Mouse (Mus musculus): Measurements from ENCODE around the gene Dnajc2. TPM values are rescaled to one million over a fixed set of nuclear protein-coding genes. Genes with fewer than 3 reads are reported as not detected.

Gene Dnajc2
- total and polyA plus RNA-seq, 3 experiments, result 4.9 to 21.5 (median 20.9) TPM

DNA sequence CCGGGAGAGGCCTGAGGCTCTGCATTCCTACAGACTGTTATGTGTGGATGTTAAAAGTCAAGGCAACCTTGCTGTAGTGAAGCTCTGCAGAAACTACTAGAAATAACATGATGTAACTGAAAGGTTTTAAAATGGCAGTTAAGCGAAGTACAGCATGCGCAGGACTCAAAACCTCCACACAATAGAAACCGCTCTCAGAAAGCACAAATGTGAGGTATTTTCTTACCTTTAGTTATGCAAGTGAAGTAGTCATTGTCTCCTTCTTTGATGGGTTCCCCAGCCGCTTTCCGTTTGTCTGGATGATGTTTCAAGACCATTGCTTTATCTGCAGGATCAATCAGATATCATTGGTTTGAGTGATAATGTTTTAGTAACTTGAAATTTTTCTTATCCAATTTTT, 8.6 kb downstream of the Dnajc2 start:
- intact Hi-C loops (cut with DNase I), result no loop called here
- no peak for DNase-seq
- H3K36me3 ChIP-seq (ENCODE audit: control insufficient read depth, insufficient read depth, low read length), result no peaks in the 10 kb centered on the region; the same call in none of the 2 replicates

DNA sequence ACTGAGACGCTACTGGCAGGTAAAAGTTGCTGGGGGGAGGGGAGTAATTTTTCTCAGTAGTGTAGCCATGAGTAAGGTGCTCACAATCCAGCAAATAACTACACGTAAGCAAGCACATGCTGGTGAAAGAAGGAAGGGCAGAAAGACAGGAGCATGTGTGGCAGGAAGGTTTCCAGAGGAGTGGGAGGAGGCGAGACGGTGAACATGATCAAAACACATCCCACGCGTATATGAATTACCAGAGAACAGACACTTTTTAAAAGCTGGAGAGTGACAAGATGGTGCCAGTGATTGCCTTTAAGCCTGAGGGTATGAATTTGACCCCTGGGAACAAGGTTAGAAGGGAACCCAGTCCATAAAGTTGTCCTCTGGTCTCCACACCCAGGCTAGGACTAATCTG, 15.2 kb downstream of the Dnajc2 start:
- Histone ChIP-seq H3K9ac (ENCODE audit: low read depth, low read length) (no peak overlapping the region), H3K79me2 (replicated peaks; ENCODE audit: control insufficient read depth, insufficient read depth, low read length) (no peaks in the 10 kb centered on the region), H3K4me3 (no peak overlapping the region), H3K36me3 (ENCODE audit: control insufficient read depth, insufficient read depth, low read length) (no peaks in the 10 kb centered on the region; the same call in 1 of the 2 replicates), H3K4me1 (ENCODE audit: control insufficient read depth, insufficient read depth, low read length) (no peaks in the 10 kb centered on the region), H3K27ac (no peak overlapping the region), H3K27me3 (ENCODE audit: control insufficient read depth, insufficient read depth, low read length) (no peaks in the 10 kb centered on the region)
- DNase-seq, result no peak
- 91% methylated on average over 6 of the region's 6 CpGs for WGBS
- intact Hi-C loops (cut with DNase I), result no loop called here
- no peak for TF ChIP-seq CTCF (IDR thresholded peaks at IDR 0.05)
- TF ChIP-seq POLR2A (IDR thresholded peaks at IDR 0.05; ENCODE audit: insufficient read depth, low read depth, low read length), result no peak
- no peak for TF ChIP-seq EP300 (IDR thresholded peaks at IDR 0.05; ENCODE audit: insufficient read depth, low read depth, low read length)

More for the DNA sequence above, 8.6 kb downstream of the Dnajc2 start:
- Histone ChIP-seq H3K4me1 (ENCODE audit: control insufficient read depth, insufficient read depth, low read length) (no peaks in the 10 kb centered on the region), H3K9ac (ENCODE audit: low read depth, low read length) (no peak overlapping the region), H3K79me2 (replicated peaks; ENCODE audit: control insufficient read depth, insufficient read depth, low read length) (0 out of 2 replicates have a peak, but pooled peaks cover 1% of the 10 kb centered on the region), H3K27me3 (ENCODE audit: control insufficient read depth, insufficient read depth, low read length) (no peaks in the 10 kb centered on the region), H3K4me3 (no peak overlapping the region), H3K27ac (no peak overlapping the region)
- WGBS, result 91% methylated on average over 6 of the region's 6 CpGs
- TF ChIP-seq POLR2A (IDR thresholded peaks at IDR 0.05; ENCODE audit: insufficient read depth, low read depth, low read length) (no peak), EP300 (IDR thresholded peaks at IDR 0.05; ENCODE audit: insufficient read depth, low read depth, low read length) (no peak), CTCF (IDR thresholded peaks at IDR 0.05) (no peak)

DNA sequence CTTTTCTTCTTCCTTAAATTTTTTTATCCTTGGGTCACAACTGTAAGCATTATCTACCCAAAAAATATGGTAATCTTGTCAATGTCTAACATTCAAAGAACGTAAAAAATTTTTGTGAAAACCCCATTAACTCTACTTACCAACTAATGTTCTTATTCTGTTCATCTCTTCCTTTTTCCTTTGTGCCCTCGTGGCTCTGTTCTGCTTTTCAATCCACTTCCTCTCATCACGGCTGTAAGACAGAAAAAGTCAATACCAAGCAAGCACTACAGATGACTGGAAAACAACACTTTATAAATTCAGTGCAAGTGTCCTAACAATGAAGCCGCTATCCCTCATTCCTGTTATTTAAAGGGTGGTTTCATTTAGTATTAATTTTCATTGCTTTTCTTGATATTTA, 16.5 kb downstream of the Dnajc2 start:
- no peak for DNase-seq
- no peaks in the 10 kb centered on the region for H3K79me2 ChIP-seq (replicated peaks; ENCODE audit: control insufficient read depth, insufficient read depth, low read length)
- H3K9ac ChIP-seq (ENCODE audit: low read depth, low read length), result no peak overlapping the region
- TF ChIP-seq POLR2A (IDR thresholded peaks at IDR 0.05; ENCODE audit: insufficient read depth, low read depth, low read length) (no peak), CTCF (IDR thresholded peaks at IDR 0.05) (no peak), EP300 (IDR thresholded peaks at IDR 0.05; ENCODE audit: insufficient read depth, low read depth, low read length) (no peak)
- intact Hi-C loops (cut with DNase I), result no loop called here
- 83% methylated on average over 4 of the region's 4 CpGs for WGBS
- H3K36me3 ChIP-seq (ENCODE audit: control insufficient read depth, insufficient read depth, low read length), result no peaks in the 10 kb centered on the region; the same call in 1 of the 2 replicates
- H3K27me3 ChIP-seq (ENCODE audit: control insufficient read depth, insufficient read depth, low read length), result no peaks in the 10 kb centered on the region
- no peaks in the 10 kb centered on the region for H3K4me1 ChIP-seq (ENCODE audit: control insufficient read depth, insufficient read depth, low read length)
- H3K27ac ChIP-seq, result no peak overlapping the region
- no peak overlapping the region for H3K4me3 ChIP-seq

DNA sequence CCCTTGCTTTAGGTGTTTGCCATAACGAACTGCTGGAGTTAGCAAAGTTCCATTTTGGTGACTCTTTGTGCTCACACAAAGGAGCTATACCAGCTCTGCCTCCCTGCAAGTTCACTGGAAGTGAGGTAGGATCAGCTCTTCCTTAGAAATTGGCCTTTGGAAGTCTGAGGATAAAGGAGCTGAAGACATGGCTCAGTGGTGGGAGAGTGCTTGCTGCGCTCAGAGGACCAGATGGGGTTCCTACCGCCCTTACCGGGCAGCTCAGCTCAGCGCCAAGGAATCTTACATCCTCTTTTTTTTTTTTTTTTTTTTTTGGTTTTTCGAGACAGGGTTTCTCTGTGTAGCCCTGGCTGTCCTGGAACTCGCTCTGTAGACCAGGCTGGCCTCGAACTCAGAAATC, 39.1 kb downstream of the Dnajc2 start:
- Histone ChIP-seq H3K79me2 (replicated peaks; ENCODE audit: control insufficient read depth, insufficient read depth, low read length) (no peaks in the 10 kb centered on the region), H3K4me3 (no peak overlapping the region), H3K27me3 (ENCODE audit: control insufficient read depth, insufficient read depth, low read length) (no peaks in the 10 kb centered on the region), H3K9ac (ENCODE audit: low read depth, low read length) (no peak overlapping the region), H3K36me3 (ENCODE audit: control insufficient read depth, insufficient read depth, low read length) (peaks cover 2% of the 10 kb centered on the region), H3K27ac (no peak overlapping the region), H3K4me1 (ENCODE audit: control insufficient read depth, insufficient read depth, low read length) (no peaks in the 10 kb centered on the region)
- 90% methylated on average over 8 of the region's 8 CpGs for WGBS
- TF ChIP-seq POLR2A (IDR thresholded peaks at IDR 0.05; ENCODE audit: insufficient read depth, low read depth, low read length) (no peak), EP300 (IDR thresholded peaks at IDR 0.05; ENCODE audit: insufficient read depth, low read depth, low read length) (no peak), CTCF (IDR thresholded peaks at IDR 0.05) (no peak)
- DNase-seq, result no peak
- intact Hi-C loops (cut with DNase I), result no loop called here

DNA sequence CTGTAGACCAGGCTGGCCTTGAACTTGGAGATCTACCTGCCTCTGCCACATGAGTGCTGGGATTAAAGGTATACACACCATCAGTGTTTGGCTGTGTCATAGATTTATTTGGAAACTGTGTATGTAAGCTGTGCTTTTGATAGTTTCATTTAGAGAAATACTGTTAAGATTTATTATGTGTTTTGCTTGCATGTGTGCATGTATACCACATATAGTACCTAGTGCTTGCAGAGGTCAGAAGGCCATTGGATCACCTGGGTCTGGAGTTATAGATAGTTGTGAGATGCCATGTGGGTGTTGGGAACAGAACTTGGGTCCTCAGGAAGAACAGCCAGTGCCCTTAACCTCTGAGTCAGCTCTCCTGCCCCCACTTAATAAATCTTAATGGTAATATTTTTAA, 40.4 kb downstream of the Dnajc2 start:
- DNase-seq, result no peak
- Histone ChIP-seq H3K9ac (ENCODE audit: low read depth, low read length) (no peak overlapping the region), H3K27ac (no peak overlapping the region), H3K27me3 (ENCODE audit: control insufficient read depth, insufficient read depth, low read length) (no peaks in the 10 kb centered on the region), H3K4me3 (no peak overlapping the region), H3K79me2 (replicated peaks; ENCODE audit: control insufficient read depth, insufficient read depth, low read length) (no peaks in the 10 kb centered on the region), H3K36me3 (ENCODE audit: control insufficient read depth, insufficient read depth, low read length) (peaks cover 2% of the 10 kb centered on the region), H3K4me1 (ENCODE audit: control insufficient read depth, insufficient read depth, low read length) (no peaks in the 10 kb centered on the region)
- intact Hi-C loops (cut with DNase I), result no loop called here
- TF ChIP-seq EP300 (IDR thresholded peaks at IDR 0.05; ENCODE audit: insufficient read depth, low read depth, low read length) (no peak), POLR2A (IDR thresholded peaks at IDR 0.05; ENCODE audit: insufficient read depth, low read depth, low read length) (no peak), CTCF (IDR thresholded peaks at IDR 0.05) (no peak)

DNA sequence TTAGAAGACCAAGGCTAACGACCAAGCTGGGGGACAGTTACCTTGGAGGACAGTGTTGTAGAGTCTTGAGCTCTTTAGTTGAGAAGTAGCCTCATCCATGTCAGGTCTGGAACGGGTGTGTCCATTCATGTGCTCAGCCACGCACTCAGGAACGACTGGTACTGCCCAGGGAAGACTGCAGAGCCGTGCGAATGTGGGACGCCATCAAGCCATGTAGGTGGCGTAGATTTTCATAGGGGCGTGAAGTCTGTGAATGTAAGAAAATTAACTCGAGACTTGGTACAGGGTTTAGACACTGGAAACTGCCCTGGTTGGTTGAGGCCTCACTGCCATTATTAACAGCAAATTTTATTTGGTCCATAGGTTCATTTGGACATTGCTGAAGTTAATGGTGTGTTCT, 41.4 kb downstream of the Dnajc2 start:
- intact Hi-C loops (cut with DNase I), result no loop called here
- DNase-seq, result no peak
- H3K27me3 ChIP-seq (ENCODE audit: control insufficient read depth, insufficient read depth, low read length), result no peaks in the 10 kb centered on the region
- H3K79me2 ChIP-seq (replicated peaks; ENCODE audit: control insufficient read depth, insufficient read depth, low read length), result no peaks in the 10 kb centered on the region
- H3K9ac ChIP-seq (ENCODE audit: low read depth, low read length), result no peak overlapping the region
- H3K27ac ChIP-seq, result no peak overlapping the region
- WGBS, result 93% methylated on average over 10 of the region's 10 CpGs
- H3K36me3 ChIP-seq (ENCODE audit: control insufficient read depth, insufficient read depth, low read length), result peaks cover 2% of the 10 kb centered on the region
- H3K4me3 ChIP-seq, result no peak overlapping the region
- H3K4me1 ChIP-seq (ENCODE audit: control insufficient read depth, insufficient read depth, low read length), result no peaks in the 10 kb centered on the region
- no peak for TF ChIP-seq CTCF (IDR thresholded peaks at IDR 0.05)
- TF ChIP-seq EP300 (IDR thresholded peaks at IDR 0.05; ENCODE audit: insufficient read depth, low read depth, low read length), result no peak

All from heart, adult 2 months (tissue).